Mouse (Mus musculus) lung, embryonic 16.5 days (tissue): ENCODE results near the gene Cdc42ep4. TPM values are rescaled to one million over a fixed set of nuclear protein-coding genes. Genes with fewer than 3 reads are reported as not detected.

Source experiments
- polyA plus RNA-seq: library from polyadenylated mRNA; unstranded; fragments of >200 nt; fragmentation: Nextera tagmentation; extraction: Ambion mirVana; gene quantifications from 2 replicates; pipeline ENCODE4 v1.2.1, GENCODE M21; 2015

The Cdc42ep4 gene
- polyA plus RNA-seq, 1 experiment from 2014 or later: 129 TPM

Other genes with a start within 250 kb of the Cdc42ep4 start
- gene Sstr2, start 132.5 kb downstream of the Cdc42ep4 start, polyA plus RNA-seq: 3.0 and 4.2 TPM in 2 replicates
- 22.0 and 23.3 TPM in 2 replicates for gene Cog1, start 102.7 kb downstream of the Cdc42ep4 start, polyA plus RNA-seq
- 23.7 and 26.2 TPM in 2 replicates for gene Slc39a11, start 101.8 kb downstream of the Cdc42ep4 start, polyA plus RNA-seq
- 39.8 and 40.3 TPM in 2 replicates for gene Fam104a, start 67.7 kb downstream of the Cdc42ep4 start, polyA plus RNA-seq
- gene D11Wsu47e, start 67.5 kb downstream of the Cdc42ep4 start, polyA plus RNA-seq: 15.4 and 15.9 TPM in 2 replicates
- 0.90 and 3.1 TPM in 2 replicates for gene Cpsf4l, start 41.9 kb downstream of the Cdc42ep4 start, polyA plus RNA-seq